Mouse (Mus musculus): Measurements from ENCODE around the gene Olfr846.

The Olfr846 gene

DNA sequence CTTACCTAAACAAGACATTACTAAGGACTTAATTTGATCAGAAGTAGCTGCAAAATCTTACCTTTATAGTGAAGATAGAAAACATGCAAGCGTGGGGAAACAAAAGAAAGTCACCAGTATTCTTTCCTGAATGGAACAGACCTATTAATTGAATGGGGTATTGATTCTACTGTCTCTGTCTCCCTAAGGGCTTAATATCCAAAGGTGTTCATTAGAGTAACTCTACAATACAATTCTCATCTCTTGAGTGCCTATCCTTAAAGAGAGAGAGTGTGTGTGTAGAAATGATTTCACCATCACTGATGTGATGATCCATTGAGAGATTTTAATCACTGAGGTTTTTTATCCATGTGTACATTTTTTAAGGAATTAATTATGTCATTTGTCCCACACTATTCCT lies at the start of gene Olfr846:
Gene Olfr846, minus strand, starts transcription at position 101 of the 400 bp plus-strand sequence.
- DNase-seq (ENCODE audit: low spot score): no peak

GRCm38 (mm10) chr9:19378569-19378968 lies 14.8 kb upstream of the Olfr846 start, which contains the start of gene Olfr847:
Gene Olfr847 (minus strand): TSS chr9:19378669.
- no peak for DNase-seq (ENCODE audit: low spot score)

DNA sequence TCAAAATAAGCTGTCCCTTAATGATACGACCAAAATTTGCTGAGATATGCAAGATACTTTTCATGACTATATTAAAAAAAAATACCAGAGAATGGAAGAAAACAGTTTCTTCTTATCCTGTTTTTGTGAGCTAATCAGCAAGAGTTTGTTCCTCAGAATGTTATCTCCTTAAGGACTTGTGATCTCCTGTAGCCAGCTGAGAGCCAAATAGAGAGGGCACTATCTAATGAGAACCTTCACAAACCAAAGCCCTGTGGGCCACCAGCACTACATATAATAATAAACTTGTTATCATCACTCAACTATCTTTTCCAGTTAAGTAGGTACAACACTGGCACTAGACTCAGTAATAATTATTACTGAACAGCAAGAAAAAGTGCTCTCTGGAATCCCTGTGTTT lies 27.6 kb downstream of the Olfr846 start, which contains the start of gene Olfr845:
Gene Olfr845, plus strand, starts transcription at position 301 of the 400 bp plus-strand sequence.
- no peak for DNase-seq (ENCODE audit: low spot score)

- no peak for DNase-seq (ENCODE audit: low spot score)
Measured at GRCm38 (mm10) chr9:19316047-19316446, 47.8 kb downstream of the Olfr846 start, which contains the start of gene Olfr844. Gene Olfr844 (plus strand): TSS chr9:19316347.
